Mouse (Mus musculus) liver, postnatal 0 days (tissue): ENCODE measurements at regions not wholly inside any gene's neighbourhood (a gene's known extent, or its start where the extent isn't known, plus 50 kb on each side); places are given as distances from the start of the nearest gene placed in this dataset.

Experiments used
- ATAC-seq: fragments of 200-750 bp; cut with Nextera tagmentation; 2 replicates; pipeline ENCODE4 v1.8.0; 2017; ENCODE audit warnings: mild to moderate bottlenecking, moderate library complexity
- DNase-seq: peaks from one replicate; pipeline ENCODE4 v3.0.0-alpha.2; 2016
- H3K27ac ChIP-seq: fragments of 300-500 bp; sonication (generic); 2 replicates; pipeline ENCODE4 v1.5.1; 2014; ENCODE audit warnings: antibody characterized with exemption, moderate library complexity, mild to moderate bottlenecking, low read depth
- H3K27me3 ChIP-seq: fragments of 300-500 bp; sonication (generic); 2 replicates; pipeline ENCODE4 v1.6.1; 2014; ENCODE audit warnings: low read length, control low read depth, mixed read lengths; ENCODE audit not compliant: insufficient read depth
- H3K36me3 ChIP-seq: fragments of 300-500 bp; sonication (generic); replicated peaks from 2 replicates; pipeline ENCODE4 v1.6.1; 2014; ENCODE audit warnings: mild to moderate bottlenecking, control low read depth, low read length, moderate library complexity, mixed read lengths; ENCODE audit not compliant: insufficient read depth
- H3K4me1 ChIP-seq: fragments of 300-500 bp; sonication (generic); 2 replicates; pipeline ENCODE4 v1.6.1; 2014; ENCODE audit warnings: antibody characterized with exemption, mild to moderate bottlenecking, control low read depth; ENCODE audit not compliant: insufficient read depth
- H3K4me2 ChIP-seq: fragments of 300-500 bp; sonication (generic); 2 replicates; pipeline ENCODE4 v1.6.1; 2014; ENCODE audit warnings: low read depth, mild to moderate bottlenecking, low read length, moderate library complexity, mixed read lengths
- H3K4me3 ChIP-seq: fragments of 300-500 bp; sonication (generic); 2 replicates; pipeline ENCODE4 v1.5.1; 2014; ENCODE audit warnings: low read depth, low read length
- H3K9ac ChIP-seq: fragments of 300-500 bp; sonication (generic); replicated peaks from 2 replicates; pipeline ENCODE4 v1.6.1; 2014; ENCODE audit warnings: mild to moderate bottlenecking, moderate library complexity
- H3K9me3 ChIP-seq: fragments of 300-500 bp; sonication (generic); 2 replicates; pipeline ENCODE4 v1.6.1; 2016; ENCODE audit warnings: mild to moderate bottlenecking, control low read depth, low read length, mixed read lengths
- CTCF ChIP-seq: sonication (generic); IDR thresholded peaks from 2 replicates; pipeline ENCODE4 v1.5.1; 2016; ENCODE audit warnings: antibody characterized with exemption, low read depth
- EP300 ChIP-seq: IDR thresholded peaks from 2 replicates; pipeline ENCODE4 v1.6.1; 2016; ENCODE audit warnings: antibody characterized with exemption, low read depth, mild to moderate bottlenecking
- WGBS: fragments of 180-500 bp; shearing (Covaris S2); extraction: QIAGEN DNeasy Blood & Tissue Kit; methylation state at CpG from one replicate; pipeline ENCODE4 v1.1.7; 2014; ENCODE audit not compliant: insufficient replicate concordance; 5-methylcytosine and 5-hydroxymethylcytosine counted together

DNA sequence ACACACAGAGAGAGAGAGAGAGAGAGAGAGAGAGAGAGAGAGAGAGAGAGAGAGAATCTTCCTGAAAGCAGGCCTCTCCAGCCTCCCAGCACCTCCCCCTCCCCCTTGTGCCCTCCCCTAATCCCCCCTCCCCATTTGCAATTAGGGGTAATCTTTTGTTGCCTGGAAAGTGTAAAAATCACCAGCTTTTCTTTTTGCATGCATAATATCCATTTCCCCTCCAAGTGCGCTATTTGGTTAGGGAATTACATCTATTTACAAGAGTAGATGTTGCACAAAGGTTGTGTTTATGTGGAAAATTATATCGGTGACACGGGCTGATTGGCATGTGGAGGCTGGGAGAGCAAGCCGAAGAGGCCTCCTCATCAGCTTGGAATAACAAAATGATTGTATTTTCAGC, 135.4 kb upstream of the Gm12830 start:
- no peak overlapping the region for H3K4me2 ChIP-seq
- H3K4me1 ChIP-seq: no peaks in the 10 kb centered on the region
- DNase-seq (no peak), ATAC-seq (no peak)
- WGBS: 61% methylated on average over 4 of the region's 4 CpGs
- H3K36me3 ChIP-seq: no peaks in the 10 kb centered on the region
- H3K27ac ChIP-seq: no peak overlapping the region
- TF ChIP-seq CTCF: no peak
- TF ChIP-seq EP300: no peak
- no peaks in the 10 kb centered on the region for H3K9me3 ChIP-seq
- no peak overlapping the region for H3K4me3 ChIP-seq
- peaks cover 9% of the 10 kb centered on the region; the same call in 1 of the 2 replicates for H3K27me3 ChIP-seq
- no peak overlapping the region for H3K9ac ChIP-seq

- Histone ChIP-seq H3K4me2 (no peak overlapping the region), H3K36me3 (no peaks in the 10 kb centered on the region)
These were observed 133.1 kb upstream of the Gm12830 start for GRCm38 (mm10) chr4:114688356-114688972.

DNA sequence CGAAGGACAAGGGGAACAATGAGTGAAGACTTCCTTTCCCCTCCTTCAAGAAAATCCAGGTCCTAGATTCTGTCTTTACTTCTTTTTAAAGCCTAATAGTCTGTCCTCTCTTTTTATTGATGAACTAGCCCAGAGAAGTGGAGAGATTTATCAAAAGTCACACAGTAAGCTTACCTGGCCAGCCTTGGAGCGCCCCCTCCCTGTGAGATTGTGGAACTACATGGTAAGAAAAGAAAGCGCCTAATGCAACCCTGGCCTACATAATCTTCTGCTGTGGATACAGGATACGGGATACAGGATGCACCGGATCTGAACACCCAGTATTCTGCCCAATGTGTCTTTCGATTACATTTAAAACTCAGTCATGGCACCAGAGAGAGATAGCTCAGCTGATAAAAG, 132.6 kb upstream of the Gm12830 start:
- Histone ChIP-seq H3K36me3 (no peaks in the 10 kb centered on the region), H3K27ac (no peak overlapping the region), H3K9ac (no peak overlapping the region), H3K4me2 (no peak overlapping the region), H3K4me1 (no peaks in the 10 kb centered on the region), H3K27me3 (peaks cover 9% of the 10 kb centered on the region; the same call in 1 of the 2 replicates), H3K9me3 (no peaks in the 10 kb centered on the region), H3K4me3 (no peak overlapping the region)
- DNase-seq: peak; percentile 31
- WGBS: 59% methylated on average over 6 of the region's 6 CpGs
- TF ChIP-seq EP300: no peak
- peak; percentile 63 for TF ChIP-seq CTCF
- ATAC-seq: no peak

More at GRCm38 (mm10) chr4:114688356-114688972, 133.1 kb upstream of the Gm12830 start:
- H3K9ac ChIP-seq: no peak overlapping the region
- H3K4me3 ChIP-seq: no peak overlapping the region
- TF ChIP-seq EP300 (no peak), CTCF (no peak)
- no peaks in the 10 kb centered on the region for H3K4me1 ChIP-seq
- 41% methylated on average over 16 of the region's 16 CpGs for WGBS
- no peaks in the 10 kb centered on the region for H3K9me3 ChIP-seq
- H3K27me3 ChIP-seq: peaks cover 9% of the 10 kb centered on the region; the same call in 1 of the 2 replicates
- ATAC-seq: no peak
- no peak overlapping the region for H3K27ac ChIP-seq
- DNase-seq: no peak

DNA sequence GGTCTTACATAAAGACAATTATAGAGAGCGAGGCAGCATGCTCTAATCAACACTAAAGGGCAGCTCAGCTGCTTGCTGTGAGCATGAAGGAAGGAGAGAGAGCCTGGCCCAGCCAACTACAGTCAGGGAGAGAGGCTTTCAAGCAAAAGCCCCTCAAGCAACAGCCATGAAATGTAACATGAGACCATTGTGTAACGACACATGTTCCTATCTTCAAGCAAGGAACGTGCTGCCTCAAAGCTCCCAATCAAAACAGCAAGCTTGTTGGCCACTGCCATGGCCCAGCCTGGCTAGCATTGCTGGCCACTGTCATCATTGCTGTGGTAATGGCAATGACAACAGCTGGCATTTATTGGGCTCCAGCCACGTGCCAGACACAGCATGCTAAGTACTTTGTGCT, 115.9 kb upstream of the Gm12830 start:
- Histone ChIP-seq H3K9me3 (no peaks in the 10 kb centered on the region), H3K4me1 (no peaks in the 10 kb centered on the region), H3K27me3 (0 out of 2 replicates have a peak, but pooled peaks cover 2% of the 10 kb centered on the region), H3K9ac (no peak overlapping the region), H3K4me3 (no peak overlapping the region), H3K4me2 (no peak overlapping the region), H3K36me3 (no peaks in the 10 kb centered on the region), H3K27ac (no peak overlapping the region)
- TF ChIP-seq EP300 (no peak), CTCF (no peak)
- DNase-seq: no peak
- no peak for ATAC-seq
- 60% methylated on average over 4 of the region's 4 CpGs for WGBS

- no peak overlapping the region for H3K4me3 ChIP-seq
- H3K36me3 ChIP-seq: no peaks in the 10 kb centered on the region
- H3K4me2 ChIP-seq: no peak overlapping the region
- no peaks in the 10 kb centered on the region for H3K4me1 ChIP-seq
- H3K27me3 ChIP-seq: 0 out of 2 replicates have a peak, but pooled peaks cover 2% of the 10 kb centered on the region
- no peak overlapping the region for H3K27ac ChIP-seq
- TF ChIP-seq EP300: no peak
- TF ChIP-seq CTCF: no peak
- no peak for DNase-seq
- H3K9ac ChIP-seq: no peak overlapping the region
- WGBS: 78% methylated on average over 3 of the region's 3 CpGs
- ATAC-seq: no peak
- no peaks in the 10 kb centered on the region for H3K9me3 ChIP-seq
These were observed 111.2 kb upstream of the Gm12830 start for GRCm38 (mm10) chr4:114710182-114710909.

- no peak for TF ChIP-seq CTCF
These were observed 110.4 kb upstream of the Gm12830 start for GRCm38 (mm10) chr4:114711082-114711481.

More at GRCm38 (mm10) chr4:114711082-114711481, 110.4 kb upstream of the Gm12830 start:
- Histone ChIP-seq H3K4me3 (no peak overlapping the region), H3K9me3 (no peaks in the 10 kb centered on the region), H3K4me1 (no peaks in the 10 kb centered on the region), H3K27me3 (0 out of 2 replicates have a peak, but pooled peaks cover 2% of the 10 kb centered on the region), H3K9ac (no peak overlapping the region), H3K4me2 (no peak overlapping the region), H3K36me3 (no peaks in the 10 kb centered on the region), H3K27ac (no peak overlapping the region)
- DNase-seq (no peak), ATAC-seq (no peak)
- 57% methylated on average over 3 of the region's 3 CpGs for WGBS
